Mouse (Mus musculus) brain, embryonic 14.5 days (tissue): Measurements from ENCODE around the gene Boc.

ENCODE experiments used
- CTCF ChIP-seq: fragments of 200-500 bp; IDR thresholded peaks from 2 replicates; pipeline ENCODE4 v1.5.1; 2012; ENCODE audit warnings: inconsistent platforms, mild to moderate bottlenecking, moderate library complexity, borderline replicate concordance; ENCODE audit not compliant: insufficient read depth, insufficient read length; ENCODE audit errors: extremely low read depth
- POLR2A ChIP-seq: fragments of 200-500 bp; IDR thresholded peaks from 2 replicates; pipeline ENCODE4 v1.6.1; 2012; ENCODE audit warnings: mild to moderate bottlenecking, inconsistent platforms, borderline replicate concordance; ENCODE audit not compliant: poor library complexity, insufficient read depth, insufficient read length, severe bottlenecking; ENCODE audit errors: extremely low read depth

DNA sequence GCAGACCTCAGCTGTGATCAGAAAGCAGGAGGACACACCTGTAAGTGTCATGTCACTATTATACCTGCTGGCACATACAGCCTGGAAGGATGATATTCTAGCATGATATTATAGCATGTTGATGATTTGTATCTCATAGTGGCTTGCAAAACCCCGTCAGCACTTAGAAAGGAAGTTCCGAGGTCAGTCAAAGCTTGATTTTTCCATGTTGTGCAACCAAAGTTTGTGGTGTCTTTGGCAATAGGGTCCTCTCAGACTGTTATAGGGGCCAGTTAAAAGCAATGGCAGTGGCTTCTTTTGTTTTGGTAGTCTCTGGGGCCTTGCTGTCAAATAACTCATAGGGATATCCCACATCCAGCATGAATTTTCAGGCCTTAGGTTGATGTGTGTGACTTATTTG is 100.8 kb downstream of the Boc start:
- TF ChIP-seq CTCF (no peak), POLR2A (no peak)
